Mouse (Mus musculus): ENCODE results near the gene Cux2. TPM values are rescaled to one million over a fixed set of nuclear protein-coding genes. Genes with fewer than 3 reads are reported as not detected.

Gene Cux2
- polyA plus RNA-seq, 1 experiment: 1.2 TPM

- 5% methylated on average over 12 of the region's 12 CpGs for WGBS
- Histone ChIP-seq H3K4me1 (ENCODE audit: control insufficient read depth, insufficient read depth, insufficient read length) (peaks cover 34% of the 10 kb centered on the region; the same call in 1 of the 2 replicates), H3K27ac (ENCODE audit: insufficient read depth, low read length) (peak overlapping the region; percentile 96), H3K4me3 (ENCODE audit: extremely low read depth, insufficient read depth, insufficient read length) (peak overlapping the region; percentile 74), H3K27me3 (ENCODE audit: control insufficient read depth, insufficient read depth, low read length) (no peaks in the 10 kb centered on the region), H3K36me3 (ENCODE audit: control insufficient read depth, insufficient read depth, low read length) (no peaks in the 10 kb centered on the region)
- no peak for DNase-seq (ENCODE audit: low read depth in 1 of 2, low spot score in 2 of 2)
- no peak for TF ChIP-seq POLR2A (IDR thresholded peaks at IDR 0.05; ENCODE audit: low read depth, low read length)
- TF ChIP-seq CTCF (IDR thresholded peaks at IDR 0.05; ENCODE audit: extremely low read depth, insufficient read depth, insufficient read length, insufficient replicate concordance): no peak
Observed at GRCm38 (mm10) chr5:121834991-121835747, 214.7 kb downstream of the Cux2 start.

- no peak for TF ChIP-seq CTCF (IDR thresholded peaks at IDR 0.05; ENCODE audit: extremely low read depth, insufficient read depth, insufficient read length, insufficient replicate concordance)
- TF ChIP-seq POLR2A (IDR thresholded peaks at IDR 0.05; ENCODE audit: low read depth, low read length): no peak; the same call in 1 of the 2 replicates
- Histone ChIP-seq H3K27me3 (ENCODE audit: control insufficient read depth, insufficient read depth, low read length) (no peaks in the 10 kb centered on the region), H3K4me1 (ENCODE audit: control insufficient read depth, insufficient read depth, insufficient read length) (peaks cover 34% of the 10 kb centered on the region; the same call in 1 of the 2 replicates), H3K27ac (ENCODE audit: insufficient read depth, low read length) (peak overlapping the region; percentile 96), H3K4me3 (ENCODE audit: extremely low read depth, insufficient read depth, insufficient read length) (peak overlapping the region; percentile 74), H3K36me3 (ENCODE audit: control insufficient read depth, insufficient read depth, low read length) (peaks cover 1% of the 10 kb centered on the region; the same call in 1 of the 2 replicates)
- 15% methylated on average over 7 of the region's 7 CpGs for WGBS
- no peak for DNase-seq (ENCODE audit: low read depth in 1 of 2, low spot score in 2 of 2)
Observed at GRCm38 (mm10) chr5:121834241-121834606, 215.7 kb downstream of the Cux2 start.

DNA sequence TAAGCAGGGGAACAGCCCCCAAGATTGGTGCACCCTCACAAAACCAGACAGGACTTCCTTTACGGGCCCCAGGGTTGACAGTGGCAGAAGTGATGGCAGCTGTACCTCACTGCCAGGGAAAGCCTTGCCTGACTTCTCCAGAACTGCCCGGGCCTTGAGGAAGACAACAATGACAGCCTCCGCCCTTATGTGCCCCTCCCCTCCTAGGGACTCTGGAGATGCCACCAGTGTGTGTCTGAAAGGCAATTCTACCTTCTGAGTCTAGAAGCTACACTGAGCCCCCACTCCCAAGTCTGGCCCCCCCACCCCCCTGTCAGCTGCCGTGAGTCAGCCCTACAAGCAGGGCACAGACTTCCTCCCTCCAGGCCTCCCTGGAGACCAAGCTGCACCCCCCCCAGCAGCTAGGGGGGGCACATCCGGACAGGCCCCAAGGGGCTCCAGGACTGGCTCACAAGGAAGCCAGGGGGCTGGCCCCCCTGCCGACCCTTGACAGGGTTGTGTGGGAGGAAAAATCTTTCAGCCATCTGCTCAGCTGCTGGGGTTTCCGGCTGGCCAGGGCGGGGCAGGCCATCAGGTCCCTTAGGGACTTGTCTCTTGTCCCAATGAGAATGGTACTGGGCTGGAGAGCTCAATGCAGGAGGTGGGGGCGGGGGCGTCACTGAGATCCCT, 216.2 kb downstream of the Cux2 start:
- WGBS: 7% methylated on average over 10 of the region's 10 CpGs
- peak; percentile 80 to 97 for DNase-seq (ENCODE audit: low read depth in 1 of 2, low spot score in 2 of 2)
- Histone ChIP-seq H3K36me3 (ENCODE audit: control insufficient read depth, insufficient read depth, low read length) (peaks cover 6% of the 10 kb centered on the region), H3K4me3 (ENCODE audit: extremely low read depth, insufficient read depth, insufficient read length) (peak overlapping the region; percentile 74), H3K27ac (ENCODE audit: insufficient read depth, low read length) (peak overlapping the region; percentile 96), H3K27me3 (ENCODE audit: control insufficient read depth, insufficient read depth, low read length) (no peaks in the 10 kb centered on the region), H3K4me1 (ENCODE audit: control insufficient read depth, insufficient read depth, insufficient read length) (peaks cover 30% of the 10 kb centered on the region; the same call in 1 of the 2 replicates)
- TF ChIP-seq POLR2A (IDR thresholded peaks at IDR 0.05; ENCODE audit: low read depth, low read length): no peak
- TF ChIP-seq CTCF (IDR thresholded peaks at IDR 0.05; ENCODE audit: extremely low read depth, insufficient read depth, insufficient read length, insufficient replicate concordance): no peak

DNA sequence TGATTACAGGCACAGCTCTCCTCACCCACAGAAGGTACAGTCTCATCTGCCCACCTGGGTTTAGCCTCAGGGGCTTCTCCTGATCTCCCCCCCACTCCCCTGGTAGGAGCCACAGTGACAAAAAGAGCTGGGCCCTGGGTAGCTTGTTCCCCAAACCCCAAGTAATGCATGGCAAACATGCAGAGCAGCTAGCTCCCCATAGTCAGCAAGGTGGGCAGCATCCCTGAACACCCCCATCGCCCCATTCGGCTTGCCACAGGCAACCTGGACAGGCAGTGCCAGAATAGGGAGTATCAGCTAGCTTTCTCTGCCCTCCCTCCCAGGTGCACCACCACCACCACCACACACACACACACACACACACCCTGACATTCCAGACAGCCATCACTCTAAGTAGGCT, 216.7 kb downstream of the Cux2 start:
- H3K4me1 ChIP-seq (ENCODE audit: control insufficient read depth, insufficient read depth, insufficient read length): peaks cover 30% of the 10 kb centered on the region; the same call in 1 of the 2 replicates
- DNase-seq (ENCODE audit: low read depth in 1 of 2, low spot score in 2 of 2): no peak
- H3K27me3 ChIP-seq (ENCODE audit: control insufficient read depth, insufficient read depth, low read length): no peaks in the 10 kb centered on the region
- H3K4me3 ChIP-seq (ENCODE audit: extremely low read depth, insufficient read depth, insufficient read length): peak overlapping the region; percentile 56; the same call in 1 of the 2 replicates
- TF ChIP-seq POLR2A (IDR thresholded peaks at IDR 0.05; ENCODE audit: low read depth, low read length) (no peak), CTCF (IDR thresholded peaks at IDR 0.05; ENCODE audit: extremely low read depth, insufficient read depth, insufficient read length, insufficient replicate concordance) (no peak)
- H3K27ac ChIP-seq (ENCODE audit: insufficient read depth, low read length): peak overlapping the region; percentile 77
- H3K36me3 ChIP-seq (ENCODE audit: control insufficient read depth, insufficient read depth, low read length): peaks cover 12% of the 10 kb centered on the region
- 17% methylated on average over 2 of the region's 2 CpGs for WGBS

DNA sequence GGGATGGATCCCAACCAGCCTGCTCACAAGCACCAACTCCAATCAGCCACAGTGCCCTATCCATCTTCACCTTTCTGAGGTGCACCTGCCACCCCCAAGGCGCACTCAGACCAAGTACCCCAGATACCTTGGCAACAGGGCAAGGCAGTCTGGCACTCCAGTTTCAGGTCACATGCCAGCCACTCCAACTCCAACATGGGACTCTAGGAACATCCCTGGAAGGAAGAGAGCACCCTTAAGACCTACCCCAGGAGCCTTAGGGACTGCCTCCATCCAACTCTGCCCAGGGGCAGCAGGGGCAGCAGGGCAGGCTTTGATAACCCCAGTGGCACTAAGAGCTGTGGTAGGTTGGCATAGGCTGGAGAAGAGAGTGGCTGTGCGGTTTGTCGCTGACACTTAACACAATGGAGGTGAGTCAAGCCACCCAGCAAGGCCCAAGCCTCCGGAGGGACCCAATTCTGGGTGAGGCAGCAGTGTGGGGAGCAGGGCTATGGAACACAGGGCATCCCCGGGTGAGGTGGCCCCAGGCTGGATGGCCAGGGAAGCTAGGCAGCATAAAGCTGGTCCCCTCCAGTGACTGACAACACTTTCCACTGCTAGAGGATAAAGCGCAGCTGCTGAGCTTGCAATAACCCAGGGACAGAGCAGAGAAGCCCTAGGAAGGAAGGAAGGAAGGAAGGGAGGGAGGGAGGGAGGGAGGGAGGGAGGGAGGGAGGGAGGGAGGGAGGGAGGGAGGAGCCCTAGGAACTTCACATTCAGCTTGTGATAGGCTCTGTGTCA, 217.3 kb downstream of the Cux2 start:
- no peak for DNase-seq (ENCODE audit: low read depth in 1 of 2, low spot score in 2 of 2)
- peak overlapping the region; percentile 77 for H3K27ac ChIP-seq (ENCODE audit: insufficient read depth, low read length)
- peaks cover 17% of the 10 kb centered on the region for H3K36me3 ChIP-seq (ENCODE audit: control insufficient read depth, insufficient read depth, low read length)
- H3K4me1 ChIP-seq (ENCODE audit: control insufficient read depth, insufficient read depth, insufficient read length): peaks cover 30% of the 10 kb centered on the region; the same call in 1 of the 2 replicates
- TF ChIP-seq CTCF (IDR thresholded peaks at IDR 0.05; ENCODE audit: extremely low read depth, insufficient read depth, insufficient read length, insufficient replicate concordance) (no peak), POLR2A (IDR thresholded peaks at IDR 0.05; ENCODE audit: low read depth, low read length) (no peak)
- 47% methylated on average over 6 of the region's 6 CpGs for WGBS
- no peaks in the 10 kb centered on the region for H3K27me3 ChIP-seq (ENCODE audit: control insufficient read depth, insufficient read depth, low read length)
- no peak overlapping the region; the same call in 1 of the 2 replicates for H3K4me3 ChIP-seq (ENCODE audit: extremely low read depth, insufficient read depth, insufficient read length)

DNA sequence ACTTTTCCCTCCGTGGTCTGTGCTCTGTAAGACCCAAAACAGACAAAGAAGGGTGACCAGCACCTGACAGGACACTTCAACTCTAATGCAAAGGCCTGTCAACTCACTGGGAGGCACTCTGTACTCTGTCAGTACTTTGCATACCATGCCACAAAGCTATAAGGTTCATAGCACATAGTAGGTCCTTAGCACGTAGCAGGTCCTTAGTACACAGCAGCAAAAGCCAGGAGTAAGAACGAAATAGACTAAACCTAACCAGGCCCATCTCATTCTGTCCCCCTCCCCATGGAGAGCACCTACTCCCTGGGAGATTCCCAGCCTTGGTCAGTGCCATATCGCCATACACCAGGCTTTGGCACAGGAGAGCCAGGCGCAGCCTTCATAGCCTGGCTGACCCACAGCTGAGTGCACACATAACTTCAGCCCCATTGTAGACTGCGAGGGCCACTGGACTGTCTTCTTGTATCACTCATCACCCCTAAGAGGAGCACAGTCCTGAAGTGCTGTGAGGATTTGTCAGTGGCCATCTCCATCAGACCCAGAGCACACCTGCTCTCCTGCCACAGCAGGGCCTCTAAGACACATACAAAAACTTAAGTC, 218.8 kb downstream of the Cux2 start:
- TF ChIP-seq CTCF (IDR thresholded peaks at IDR 0.05; ENCODE audit: extremely low read depth, insufficient read depth, insufficient read length, insufficient replicate concordance): no peak
- no peak for TF ChIP-seq POLR2A (IDR thresholded peaks at IDR 0.05; ENCODE audit: low read depth, low read length)
- peaks cover 31% of the 10 kb centered on the region for H3K36me3 ChIP-seq (ENCODE audit: control insufficient read depth, insufficient read depth, low read length)
- H3K4me1 ChIP-seq (ENCODE audit: control insufficient read depth, insufficient read depth, insufficient read length): peaks cover 35% of the 10 kb centered on the region; the same call in 1 of the 2 replicates
- no peak for DNase-seq (ENCODE audit: low read depth in 1 of 2, low spot score in 2 of 2)
- H3K27me3 ChIP-seq (ENCODE audit: control insufficient read depth, insufficient read depth, low read length): no peaks in the 10 kb centered on the region
- H3K4me3 ChIP-seq (ENCODE audit: extremely low read depth, insufficient read depth, insufficient read length): no peak overlapping the region
- H3K27ac ChIP-seq (ENCODE audit: insufficient read depth, low read length): no peak overlapping the region
- 88% methylated on average over 6 of the region's 6 CpGs for WGBS

Data from spleen, adult 2 months (tissue).